Mouse (Mus musculus) thymus, adult 18-20 months (tissue): ENCODE results near the gene Ap3b2.

Experiments
- DNase-seq, 2 experiments: peaks; one replicate each; pipeline ENCODE4 v3.0.0; 2022; ENCODE audit warnings: mixed read lengths in 2 of 2

Gene Ap3b2

DNA sequence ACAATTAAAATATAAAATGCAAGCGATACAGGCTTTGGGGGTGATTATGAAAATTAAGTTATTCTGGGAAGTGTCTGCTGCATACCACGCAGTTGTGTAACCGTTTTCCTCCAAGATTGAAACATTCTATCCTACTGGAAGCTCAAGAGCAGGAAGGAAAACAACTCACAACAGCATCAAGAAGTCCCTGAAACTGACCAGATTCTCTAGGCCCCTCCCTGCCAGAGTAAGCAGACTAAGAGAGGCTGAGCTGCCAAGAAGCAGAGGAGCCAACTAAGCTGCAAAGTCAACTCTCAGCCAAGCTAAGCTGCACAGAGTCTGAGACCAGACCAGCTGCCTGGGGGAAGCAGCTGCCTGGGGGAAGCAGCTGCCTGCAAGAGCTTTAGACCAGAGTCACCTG lies 18.5 kb downstream of the Ap3b2 start:
- no peak for DNase-seq

DNA sequence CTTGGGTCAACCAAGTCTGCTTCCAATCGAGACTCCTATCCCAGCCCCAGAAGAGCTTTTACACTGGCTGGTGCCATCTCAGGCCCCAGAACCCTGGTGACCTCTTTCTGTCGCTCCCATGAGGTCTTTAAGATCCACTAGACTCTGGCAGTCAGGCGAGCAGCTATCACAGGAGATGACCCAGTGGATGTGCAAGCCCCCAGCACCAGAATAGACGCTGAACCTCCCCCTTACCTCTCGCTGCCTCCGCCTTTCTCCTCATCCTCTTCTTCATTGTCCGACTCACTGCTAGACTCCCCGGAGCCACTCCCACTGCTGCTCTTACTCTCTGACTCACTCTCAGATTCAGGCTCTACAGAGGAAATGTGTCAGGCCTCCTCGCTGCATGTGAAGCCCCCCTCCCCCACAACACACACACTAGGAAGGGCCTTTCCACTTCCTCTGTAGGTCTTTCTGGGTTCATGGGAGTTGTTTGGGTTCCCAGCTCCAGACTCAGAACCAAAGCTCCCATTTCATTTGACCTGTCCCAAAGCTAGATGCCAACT lies 28.7 kb downstream of the Ap3b2 start:
- no peak for DNase-seq

DNA sequence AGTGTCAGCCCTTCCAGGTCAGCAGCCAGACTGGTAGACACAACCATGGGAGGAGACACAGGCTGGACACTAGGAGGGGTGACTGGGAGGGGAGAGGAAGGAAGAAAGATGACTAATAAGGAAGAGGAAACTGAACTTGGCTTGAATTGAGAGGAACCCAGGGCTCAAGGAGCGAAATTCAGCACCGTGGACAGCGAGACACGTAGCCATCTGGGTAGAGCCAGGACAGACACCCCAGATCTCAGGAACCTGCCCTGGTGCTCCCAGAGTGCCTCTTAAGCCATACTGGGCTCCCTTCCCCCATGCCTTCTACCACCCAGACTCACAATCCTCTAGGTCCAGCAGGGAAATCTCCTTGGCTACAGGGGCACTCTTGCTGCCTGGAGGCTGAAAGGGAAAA lies 29.6 kb downstream of the Ap3b2 start:
- DNase-seq = no peak

DNA sequence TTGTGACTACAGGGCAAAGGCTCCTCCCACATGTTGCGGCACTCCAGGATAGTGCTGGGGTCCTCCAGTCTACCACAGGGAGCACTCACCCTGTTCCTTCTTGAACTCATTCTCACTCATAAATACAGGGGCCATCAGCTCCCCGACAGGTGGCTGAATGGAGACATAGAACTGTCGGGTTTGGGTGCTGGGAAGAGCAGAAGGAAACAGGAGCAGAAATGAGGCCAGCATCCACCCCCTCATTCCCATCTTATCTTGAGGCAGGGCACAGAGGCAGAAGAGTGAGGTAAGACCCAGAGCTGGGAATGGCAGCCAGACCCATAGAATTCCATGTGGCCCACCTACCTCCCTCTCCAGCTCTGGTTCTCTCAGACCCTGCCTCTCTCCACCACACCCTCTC lies 30.9 kb downstream of the Ap3b2 start:
- no peak for DNase-seq

DNA sequence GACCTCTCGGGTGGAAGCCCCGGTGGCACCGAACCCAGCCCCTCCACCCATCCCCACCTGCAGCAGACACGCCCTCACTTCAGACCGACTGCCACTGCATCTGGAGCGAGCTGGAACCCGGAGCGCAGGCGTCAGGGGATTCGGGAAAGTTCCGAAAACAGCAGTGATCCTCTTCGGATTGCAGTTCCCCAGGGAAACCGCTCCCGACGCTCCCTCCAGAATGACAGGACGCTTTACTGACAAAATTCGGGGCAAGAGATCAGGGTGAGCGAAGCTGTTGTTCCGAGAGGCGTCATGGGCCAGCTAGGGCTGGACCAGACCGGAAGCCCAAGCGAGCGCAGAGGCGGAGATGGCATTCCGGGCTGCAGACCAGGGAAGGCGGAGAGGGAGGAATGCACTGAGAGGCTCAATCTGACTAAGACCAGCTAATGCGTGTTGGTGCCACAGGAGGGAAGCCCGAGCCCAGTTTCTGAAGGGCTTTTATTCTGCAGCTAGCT lies 38.5 kb downstream of the Ap3b2 start, which contains the start of gene Cpeb1:
Cpeb1 (minus strand) TSS at position 311 of the 497 bp plus-strand sequence.
- no peak for DNase-seq

DNA sequence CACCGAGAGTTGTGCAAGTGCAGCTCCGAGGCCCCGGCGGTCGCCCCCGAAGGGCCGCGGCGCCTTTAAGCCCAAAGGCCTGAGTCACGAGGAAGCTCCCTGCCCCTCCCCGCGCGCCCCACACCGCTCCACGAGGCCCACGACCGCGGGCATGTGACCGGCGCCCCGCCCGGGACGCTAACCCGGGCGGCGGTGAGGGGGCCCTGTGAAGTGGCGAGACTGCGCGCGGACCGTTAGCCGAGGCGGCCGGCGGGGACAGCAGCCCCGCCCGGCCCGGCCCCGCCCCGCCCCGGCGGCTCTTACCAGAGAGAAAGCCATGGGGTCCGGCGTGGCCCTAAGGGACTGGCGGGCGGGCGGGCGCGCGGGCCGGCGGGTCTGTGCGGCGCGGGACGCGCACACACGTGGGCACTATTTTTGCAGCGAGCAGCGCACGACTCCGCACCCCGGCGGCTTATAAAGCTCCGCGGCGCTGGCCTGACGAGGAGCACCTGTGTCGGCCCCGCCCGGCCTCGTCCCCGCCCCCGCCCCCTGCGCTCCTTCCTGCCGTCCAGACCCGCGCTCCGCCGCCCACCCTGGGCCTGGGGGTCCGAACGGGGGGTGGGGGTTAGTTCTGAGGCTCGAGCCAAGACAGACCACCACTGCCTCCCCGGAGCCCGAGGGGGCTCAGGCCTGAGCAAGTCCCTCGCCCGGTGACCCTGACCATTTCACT lies 39.2 kb downstream of the Ap3b2 start:
- DNase-seq = no peak

DNA sequence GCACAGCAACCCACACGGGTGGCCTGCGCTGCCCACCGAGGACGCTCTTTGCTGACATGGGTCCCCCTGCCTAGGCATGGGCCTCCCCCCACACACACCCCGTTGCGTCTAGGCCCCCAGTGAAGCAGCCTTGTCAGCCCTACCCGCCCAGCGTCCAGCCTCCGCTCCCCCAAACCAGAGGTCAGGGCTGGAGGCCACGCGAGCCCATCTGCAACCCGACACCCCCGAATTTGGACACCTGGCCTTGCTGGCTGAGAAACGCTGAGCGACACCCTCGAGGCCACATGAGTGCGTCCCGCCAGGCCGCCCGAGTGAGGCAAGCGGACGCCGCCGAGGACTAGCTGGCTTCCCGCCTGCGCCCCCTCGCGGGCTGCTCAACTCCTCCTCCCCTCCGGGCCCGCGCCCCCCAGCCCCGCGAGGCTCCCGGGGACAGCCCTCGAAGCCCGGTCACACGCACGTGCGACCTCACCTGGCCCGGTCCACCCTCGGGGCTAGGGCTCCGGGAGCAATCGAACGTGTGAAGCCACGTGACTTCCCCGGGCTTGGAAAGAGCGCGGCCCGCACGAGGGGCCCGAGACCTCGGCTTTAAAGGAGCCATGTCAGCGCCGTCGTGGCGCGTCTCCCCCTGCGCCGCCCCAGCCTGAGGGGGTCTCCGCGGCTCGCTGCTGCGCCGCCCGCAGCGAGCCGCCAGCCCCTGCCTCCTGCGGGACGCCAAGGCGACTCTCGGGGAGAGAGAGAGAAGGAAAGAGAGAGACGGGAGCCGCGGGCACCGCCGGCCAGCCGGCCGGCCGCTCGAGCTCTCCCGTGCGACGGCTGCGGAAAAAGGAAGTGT lies 40.1 kb downstream of the Ap3b2 start:
- DNase-seq = no peak

DNA sequence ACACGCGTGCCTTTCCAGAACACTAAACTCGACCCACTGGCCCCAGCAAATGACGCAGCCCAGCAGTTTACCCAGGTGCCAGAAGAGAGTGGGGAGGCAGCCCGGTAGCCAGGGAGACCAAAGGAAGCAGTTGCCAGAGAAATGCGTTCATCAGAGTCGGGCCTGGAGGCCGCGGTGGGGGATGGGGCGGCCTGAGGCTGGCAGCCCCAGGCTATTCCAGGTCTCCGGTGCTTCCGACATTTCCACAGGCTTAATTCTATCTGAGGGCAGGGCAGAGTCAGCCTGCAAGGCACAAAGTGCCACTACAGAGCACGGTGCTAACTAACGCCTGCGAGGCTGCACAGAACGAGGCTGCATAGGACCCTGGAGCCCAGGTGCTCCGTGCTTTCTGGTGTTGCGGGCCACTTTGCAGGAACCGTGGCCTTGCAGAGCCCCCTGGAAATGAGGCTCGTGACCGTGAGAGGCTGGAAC lies 40.7 kb downstream of the Ap3b2 start:
- DNase-seq = no peak
